Mouse (Mus musculus) myocyte (in vitro differentiated cells): ENCODE data around the gene Ldah. TPM values are rescaled to one million over a fixed set of nuclear protein-coding genes. Genes with fewer than 3 reads are reported as not detected.

Experiments
- H3K27me3 ChIP-seq: one replicate; pipeline ENCODE4 v1.6.1; 2011; ENCODE audit not compliant: control insufficient read depth, insufficient read depth, insufficient read length
- H3K36me3 ChIP-seq: one replicate; pipeline ENCODE4 v1.6.1; 2011; ENCODE audit not compliant: control insufficient read depth, insufficient read depth
- H3K4me2 ChIP-seq: one replicate; pipeline ENCODE4 v1.6.1; 2011; ENCODE audit warnings: low read depth, control low read depth
- H3K4me3 ChIP-seq: one replicate; pipeline ENCODE4 v1.5.1; 2011; ENCODE audit warnings: mild to moderate bottlenecking, control low read depth, moderate library complexity
- H3K79me2 ChIP-seq: one replicate; pipeline ENCODE4 v1.6.1; 2011; ENCODE audit not compliant: control insufficient read depth, insufficient read depth
- H3ac ChIP-seq: one replicate; pipeline ENCODE4 v1.6.1; 2011; ENCODE audit not compliant: control insufficient read depth, insufficient read length
- CEBPB ChIP-seq: IDR thresholded peaks from 2 replicates; pipeline ENCODE4 v1.6.1; 2011; ENCODE audit warnings: mild to moderate bottlenecking, moderate library complexity; ENCODE audit not compliant: poor library complexity, insufficient read depth, severe bottlenecking
- E2F4 ChIP-seq: IDR thresholded peaks from one replicate; pipeline ENCODE4 v1.6.1; 2011; ENCODE audit warnings: mild to moderate bottlenecking, control low read depth, moderate library complexity; ENCODE audit not compliant: insufficient read depth
- MAX ChIP-seq: IDR thresholded peaks from one replicate; pipeline ENCODE4 v1.6.1; 2011; ENCODE audit warnings: low read depth, mild to moderate bottlenecking, control low read depth
- MYOD1 ChIP-seq, 3 experiments: IDR thresholded peaks; one replicate each; pipeline ENCODE4 v1.6.1; 2011; ENCODE audit warnings: control low read depth in 2 of 3, low read depth in 2 of 3, mild to moderate bottlenecking in 2 of 3, moderate library complexity in 1 of 3; ENCODE audit not compliant: insufficient read length in 2 of 3, control insufficient read depth in 1 of 3
- MYOG ChIP-seq, 3 experiments: IDR thresholded peaks; one replicate each; pipeline ENCODE4 v1.6.1; 2011; ENCODE audit warnings: control low read depth in 2 of 3, low read depth in 2 of 3, mild to moderate bottlenecking in 2 of 3; ENCODE audit not compliant: insufficient read length in 2 of 3, control insufficient read depth in 1 of 3, insufficient read depth in 1 of 3
- POLR2A ChIP-seq: IDR thresholded peaks from one replicate; pipeline ENCODE4 v1.6.1; 2011; ENCODE audit warnings: low read depth, mild to moderate bottlenecking, control low read depth, moderate library complexity; ENCODE audit not compliant: insufficient read length
- POLR2AphosphoS2 ChIP-seq: IDR thresholded peaks from one replicate; pipeline ENCODE4 v1.6.1; 2011; ENCODE audit warnings: low read depth, control low read depth; ENCODE audit not compliant: insufficient read length
- REST ChIP-seq: IDR thresholded peaks from one replicate; pipeline ENCODE4 v1.6.1; 2011; ENCODE audit warnings: mild to moderate bottlenecking, control low read depth, moderate library complexity; ENCODE audit not compliant: insufficient read depth, insufficient read length
- SRF ChIP-seq: IDR thresholded peaks from one replicate; pipeline ENCODE4 v1.6.1; 2011; ENCODE audit warnings: low read depth; ENCODE audit not compliant: control insufficient read depth, insufficient read length
- TCF12 ChIP-seq: IDR thresholded peaks from one replicate; pipeline ENCODE4 v1.6.1; 2011; ENCODE audit warnings: mild to moderate bottlenecking, control low read depth; ENCODE audit not compliant: poor library complexity, insufficient read depth, severe bottlenecking
- TCF3 ChIP-seq: IDR thresholded peaks from one replicate; pipeline ENCODE4 v1.6.1; 2011; ENCODE audit warnings: low read depth, control low read depth; ENCODE audit not compliant: insufficient read length
- USF1 ChIP-seq: IDR thresholded peaks from one replicate; pipeline ENCODE4 v1.6.1; 2011; ENCODE audit warnings: low read depth, mild to moderate bottlenecking, control low read depth, moderate library complexity
- polyA plus RNA-seq: library from polyadenylated mRNA; unstranded; fragments of >200 nt; fragmentation: generic; extraction: Trizol; gene quantifications from one replicate; pipeline ENCODE4 v1.2.1, GENCODE M21; 2012; ENCODE audit warnings: missing spikeins

The Ldah gene
- polyA plus RNA-seq, 1 experiment: 35.0 TPM

DNA sequence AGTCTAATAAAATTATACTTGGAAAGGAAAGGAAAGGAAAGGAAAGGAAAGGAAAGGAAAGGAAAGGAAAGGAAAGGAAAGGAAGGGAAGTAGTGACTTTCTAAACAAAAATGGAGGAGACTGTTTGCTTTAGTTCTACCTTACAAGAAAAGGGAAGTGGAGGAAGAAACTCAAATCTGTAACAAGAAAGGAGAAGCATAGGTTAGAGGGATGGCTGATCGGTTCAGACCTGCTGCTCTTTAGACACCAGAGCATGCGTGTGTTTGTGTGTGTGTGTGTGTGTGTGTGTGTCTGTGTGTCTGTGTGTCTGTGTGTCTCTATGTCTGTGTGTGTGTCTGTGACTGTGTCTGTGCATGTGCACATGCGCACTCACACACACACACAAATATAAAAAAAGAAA lies 23.2 kb downstream of the Ldah start:
- no peak overlapping the region for H3ac ChIP-seq
- H3K79me2 ChIP-seq: no peaks in the 10 kb centered on the region
- peaks cover 5% of the 10 kb centered on the region for H3K36me3 ChIP-seq
- no peak overlapping the region for H3K4me3 ChIP-seq
- H3K27me3 ChIP-seq: no peaks in the 10 kb centered on the region
- TF ChIP-seq SRF: no peak
- no peak for TF ChIP-seq MYOD1 (IDR thresholded peaks at IDR 0.05; ENCODE audit: control insufficient read depth in 1 of 3, insufficient read length in 2 of 3, low read depth in 2 of 3)
- no peak for TF ChIP-seq USF1
- no peak for TF ChIP-seq REST
- TF ChIP-seq TCF3: no peak
- no peak for TF ChIP-seq MYOG (IDR thresholded peaks at IDR 0.05; ENCODE audit: control insufficient read depth in 1 of 3, insufficient read depth in 1 of 3, insufficient read length in 2 of 3, low read depth in 2 of 3)
- no peak for TF ChIP-seq POLR2AphosphoS2
- TF ChIP-seq E2F4: no peak
- TF ChIP-seq MAX: no peak
- H3K4me2 ChIP-seq: no peak overlapping the region

DNA sequence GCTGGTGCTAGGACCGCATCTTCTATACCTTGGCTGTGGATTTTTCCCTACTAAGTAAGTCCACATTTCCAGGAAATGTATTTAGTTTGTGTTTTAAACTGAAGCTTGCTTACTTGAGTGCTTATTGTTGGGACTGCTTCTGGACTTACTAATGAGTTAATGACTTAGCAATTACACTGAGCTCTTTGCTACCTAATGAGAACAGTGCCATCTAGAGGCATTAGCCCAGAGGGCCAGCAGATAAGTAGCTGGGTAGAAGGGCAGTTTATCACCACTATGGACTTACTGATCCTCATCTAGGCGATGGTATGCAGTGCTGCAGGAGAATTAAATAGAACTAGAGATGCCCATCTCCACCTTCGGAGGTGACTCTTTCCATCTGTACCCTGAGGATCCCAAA lies 24.8 kb downstream of the Ldah start:
- H3K27me3 ChIP-seq: no peaks in the 10 kb centered on the region
- H3K36me3 ChIP-seq: peaks cover 5% of the 10 kb centered on the region
- no peaks in the 10 kb centered on the region for H3K79me2 ChIP-seq
- no peak for TF ChIP-seq SRF
- no peak for TF ChIP-seq CEBPB
- TF ChIP-seq TCF3: no peak
- no peak for TF ChIP-seq POLR2A
- no peak for TF ChIP-seq TCF12
- TF ChIP-seq E2F4: no peak
- TF ChIP-seq MAX: no peak
- no peak for TF ChIP-seq MYOD1 (IDR thresholded peaks at IDR 0.05; ENCODE audit: control insufficient read depth in 1 of 3, insufficient read length in 2 of 3, low read depth in 2 of 3)
- TF ChIP-seq REST: no peak
- no peak overlapping the region for H3K4me3 ChIP-seq
- no peak overlapping the region for H3K4me2 ChIP-seq
- no peak overlapping the region for H3ac ChIP-seq

DNA sequence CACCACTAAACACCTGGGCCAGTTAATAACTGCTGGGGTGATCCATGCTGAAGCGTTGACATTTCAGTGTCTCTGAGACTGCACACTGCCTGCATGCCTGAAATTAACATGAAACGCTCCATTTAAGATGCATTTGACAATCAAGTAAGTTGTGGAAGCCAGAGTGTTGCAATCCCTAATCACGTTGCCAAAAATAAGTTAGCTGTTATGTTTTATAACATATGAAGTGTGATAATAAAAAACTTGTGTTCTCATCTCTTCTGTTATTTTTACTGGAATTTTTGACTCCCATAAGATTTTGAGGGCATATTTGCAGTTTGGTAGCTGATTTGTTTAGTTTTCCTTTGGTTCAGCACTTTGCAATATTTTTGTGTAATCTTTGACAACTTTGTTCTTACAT lies 34.3 kb downstream of the Ldah start:
- H3K27me3 ChIP-seq: no peaks in the 10 kb centered on the region
- TF ChIP-seq TCF12: no peak
- no peak for TF ChIP-seq POLR2A
- no peak for TF ChIP-seq POLR2AphosphoS2
- no peak for TF ChIP-seq MAX
- TF ChIP-seq TCF3: no peak
- no peak for TF ChIP-seq E2F4
- no peak for TF ChIP-seq SRF
- no peak for TF ChIP-seq MYOG (IDR thresholded peaks at IDR 0.05; ENCODE audit: control insufficient read depth in 1 of 3, insufficient read depth in 1 of 3, insufficient read length in 2 of 3, low read depth in 2 of 3)
- TF ChIP-seq CEBPB: no peak
- no peak for TF ChIP-seq MYOD1 (IDR thresholded peaks at IDR 0.05; ENCODE audit: control insufficient read depth in 1 of 3, insufficient read length in 2 of 3, low read depth in 2 of 3)
- TF ChIP-seq USF1: no peak
- no peak for TF ChIP-seq REST
- no peak overlapping the region for H3ac ChIP-seq
- no peaks in the 10 kb centered on the region for H3K79me2 ChIP-seq
- peaks cover 16% of the 10 kb centered on the region for H3K36me3 ChIP-seq
- H3K4me3 ChIP-seq: no peak overlapping the region
- no peak overlapping the region for H3K4me2 ChIP-seq

DNA sequence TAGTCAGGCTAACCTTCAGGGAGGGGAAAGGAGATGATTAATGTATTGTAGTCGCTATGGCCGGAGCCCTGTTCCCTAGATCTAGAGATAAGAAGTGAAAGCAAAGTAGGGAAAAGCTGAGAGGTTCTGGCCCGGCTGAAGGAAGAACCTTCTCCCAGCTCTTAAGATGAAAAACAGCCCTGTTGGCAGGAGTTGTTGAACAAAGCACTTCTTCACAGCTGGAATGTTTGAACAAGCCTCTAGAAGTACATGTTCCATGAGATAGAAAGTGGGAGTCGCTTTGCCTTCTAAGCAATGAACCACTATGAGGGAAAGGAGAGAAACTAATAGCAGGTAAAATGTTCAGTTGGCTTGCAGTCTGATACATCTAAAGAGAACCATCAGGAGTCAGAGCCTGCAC lies 36.8 kb downstream of the Ldah start:
- TF ChIP-seq TCF12 (no peak), REST (no peak), E2F4 (no peak), SRF (no peak), POLR2A (no peak), TCF3 (no peak), POLR2AphosphoS2 (no peak), MYOG (IDR thresholded peaks at IDR 0.05; ENCODE audit: control insufficient read depth in 1 of 3, insufficient read depth in 1 of 3, insufficient read length in 2 of 3, low read depth in 2 of 3) (no peak)
- Histone ChIP-seq H3K27me3 (no peaks in the 10 kb centered on the region), H3K79me2 (no peaks in the 10 kb centered on the region), H3K4me2 (no peak overlapping the region), H3ac (no peak overlapping the region), H3K4me3 (no peak overlapping the region), H3K36me3 (peaks cover 8% of the 10 kb centered on the region)

DNA sequence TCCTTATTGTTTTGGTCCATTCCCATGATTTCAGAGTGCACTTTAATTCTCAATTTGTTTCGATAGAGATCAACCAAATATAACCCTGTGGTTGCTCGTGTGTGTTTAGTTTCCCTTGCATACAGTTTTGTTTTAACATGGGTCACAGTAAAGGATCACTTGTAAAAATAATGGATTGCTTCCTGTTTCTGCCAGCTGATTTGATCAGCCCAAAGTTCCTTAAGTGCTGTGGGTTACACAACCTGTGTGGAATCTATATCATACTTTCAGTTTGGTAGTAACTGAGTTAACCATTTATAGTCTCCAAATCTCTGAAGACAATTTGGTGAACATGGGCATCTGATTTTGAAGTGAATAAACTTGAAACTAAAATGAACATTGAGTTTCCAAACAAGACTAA lies 52.4 kb downstream of the Ldah start:
- Histone ChIP-seq H3ac (no peak overlapping the region), H3K4me3 (no peak overlapping the region), H3K36me3 (peaks cover 10% of the 10 kb centered on the region), H3K27me3 (no peaks in the 10 kb centered on the region), H3K4me2 (no peak overlapping the region), H3K79me2 (no peaks in the 10 kb centered on the region)
- no peak for TF ChIP-seq POLR2AphosphoS2
- TF ChIP-seq TCF12: no peak
- no peak for TF ChIP-seq MYOG (IDR thresholded peaks at IDR 0.05; ENCODE audit: control insufficient read depth in 1 of 3, insufficient read depth in 1 of 3, insufficient read length in 2 of 3, low read depth in 2 of 3)
- TF ChIP-seq E2F4: no peak
- no peak for TF ChIP-seq MYOD1 (IDR thresholded peaks at IDR 0.05; ENCODE audit: control insufficient read depth in 1 of 3, insufficient read length in 2 of 3, low read depth in 2 of 3)
- no peak for TF ChIP-seq SRF
